Mouse (Mus musculus) adrenal gland, postnatal 14 days (tissue): ENCODE measurements around the gene Gprin3. TPM values are rescaled to one million over a fixed set of nuclear protein-coding genes. Genes with fewer than 3 reads are reported as not detected.
"Not testable (repeated sequence)": the region's sequence is repeated elsewhere in the genome, so short reads cannot be mapped to it uniquely, and the experiment has no call there.

Experiments
- DNase-seq: peaks from one replicate; pipeline ENCODE4 v3.0.0; 2021; ENCODE audit warnings: mixed read lengths
- total RNA-seq: library from RNA; stranded (reverse); gene quantifications from 2 replicates; pipeline ENCODE4 v1.2.3, GENCODE M21; 2021

Gene Gprin3
- total RNA-seq, 1 experiment from 2014 or later: 4.7 TPM

DNA sequence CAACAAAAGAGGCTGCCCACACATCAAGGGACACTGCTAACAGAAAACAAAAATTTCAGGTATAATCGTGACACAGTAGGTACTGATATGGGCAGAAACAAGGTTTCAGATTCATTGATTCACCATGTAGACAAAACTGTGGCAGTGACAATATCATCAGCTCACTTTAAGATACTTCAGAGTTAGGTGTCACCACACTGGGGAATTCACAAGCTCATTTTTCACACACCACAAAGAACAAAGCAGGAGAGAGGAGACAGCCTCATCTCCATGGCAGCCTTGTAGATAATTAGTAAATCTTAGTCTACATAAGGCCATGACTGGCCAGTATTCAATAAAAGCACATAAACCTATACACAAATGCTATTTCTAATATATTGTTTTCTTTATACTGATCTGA lies 77.4 kb downstream of the Gprin3 start:
- no peak for DNase-seq

DNA sequence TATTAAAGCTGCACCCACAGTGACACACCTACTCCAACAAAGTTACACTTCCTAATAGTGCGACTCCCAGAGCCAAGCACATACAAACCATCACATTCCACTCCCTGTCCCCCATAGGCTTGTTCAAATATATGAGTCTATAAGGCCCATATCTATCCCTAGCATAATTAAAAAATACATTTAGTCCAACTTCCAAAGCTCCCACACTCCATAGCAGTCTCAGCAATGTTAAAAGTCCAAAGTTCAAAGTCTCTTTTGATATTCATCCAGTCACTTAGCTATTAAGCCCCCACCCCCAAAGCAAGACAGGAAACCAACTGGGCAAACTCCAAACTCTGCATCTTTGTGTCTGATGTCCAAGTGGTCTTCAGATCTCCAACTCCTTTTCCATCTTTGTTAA lies 84.9 kb downstream of the Gprin3 start:
- no peak for DNase-seq

DNA sequence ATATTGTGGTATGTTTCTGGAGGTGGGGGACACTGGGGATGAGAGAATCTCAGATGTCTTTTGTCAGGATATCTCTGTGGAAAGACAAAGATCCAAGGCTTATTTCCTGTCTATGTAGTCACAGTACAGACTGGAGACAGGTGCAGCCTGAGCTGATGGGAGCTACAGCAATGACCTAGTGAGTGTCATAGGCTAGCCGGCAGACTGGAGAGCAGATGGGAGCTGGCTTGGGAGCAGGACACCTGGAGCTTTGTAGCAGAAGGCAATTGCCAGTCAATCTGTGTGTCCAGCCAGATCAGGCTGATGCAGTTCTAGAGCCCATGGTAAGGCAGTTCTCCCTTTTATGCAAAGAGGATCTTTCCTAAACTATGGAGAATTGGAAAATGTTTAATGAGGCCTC lies 97.8 kb downstream of the Gprin3 start:
- no peak for DNase-seq

DNA sequence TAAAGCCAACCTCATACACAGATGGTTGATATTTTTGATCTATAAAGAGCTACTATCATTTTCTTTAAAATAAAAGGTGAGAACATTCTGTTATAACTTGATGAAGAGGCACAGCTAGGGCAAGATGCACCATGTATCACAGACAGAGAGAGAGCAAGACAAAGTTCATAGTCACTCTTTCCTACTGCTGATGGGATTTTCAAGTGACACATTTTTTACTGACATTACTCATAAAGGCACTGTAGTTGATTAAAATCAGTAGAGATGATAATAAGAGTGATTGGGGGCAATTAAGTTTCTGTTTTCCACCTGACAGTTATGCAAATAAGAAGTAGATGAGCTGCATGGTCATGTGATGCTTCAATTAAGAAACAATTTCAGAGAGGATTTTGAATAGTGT lies 110.2 kb downstream of the Gprin3 start:
- DNase-seq: no peak

DNA sequence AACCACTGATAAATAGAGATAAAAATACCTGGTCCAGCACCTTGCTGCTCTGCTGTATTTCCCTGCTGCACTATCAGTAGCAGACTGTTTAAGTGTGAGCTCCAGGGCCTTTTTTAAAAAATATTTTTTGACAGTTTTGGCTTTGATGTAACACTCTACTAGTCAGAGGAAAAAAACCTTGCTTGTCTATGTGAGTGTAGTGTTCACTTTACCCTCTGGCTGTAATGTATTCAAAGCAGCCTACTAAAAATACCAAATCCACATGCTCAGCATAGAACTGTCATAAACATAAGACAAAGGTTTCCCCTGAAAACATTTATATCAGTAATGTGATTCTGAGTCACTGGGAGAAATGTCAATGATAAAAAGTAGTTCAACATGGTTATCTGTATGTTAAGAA lies 111.0 kb downstream of the Gprin3 start:
- DNase-seq: no peak

DNA sequence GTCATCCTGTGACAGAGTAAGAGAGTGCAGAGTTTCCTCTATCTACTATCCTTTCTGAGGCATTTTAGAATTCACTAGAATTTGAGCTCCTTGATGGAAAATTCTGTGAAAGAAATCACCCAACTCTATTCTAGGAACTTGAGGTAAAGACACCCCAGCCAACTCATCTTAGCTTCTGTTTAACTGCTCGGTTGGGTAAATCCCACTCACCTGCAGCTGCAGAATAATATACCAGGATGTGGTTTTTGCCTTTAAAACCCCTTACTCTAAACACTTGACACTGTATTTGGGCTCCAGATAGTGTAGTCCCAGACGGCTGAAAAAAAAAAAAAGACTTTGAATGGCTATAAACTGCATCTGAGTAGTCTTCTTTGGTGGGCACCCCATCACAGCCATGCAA lies 112.9 kb downstream of the Gprin3 start:
- DNase-seq: no peak

DNA sequence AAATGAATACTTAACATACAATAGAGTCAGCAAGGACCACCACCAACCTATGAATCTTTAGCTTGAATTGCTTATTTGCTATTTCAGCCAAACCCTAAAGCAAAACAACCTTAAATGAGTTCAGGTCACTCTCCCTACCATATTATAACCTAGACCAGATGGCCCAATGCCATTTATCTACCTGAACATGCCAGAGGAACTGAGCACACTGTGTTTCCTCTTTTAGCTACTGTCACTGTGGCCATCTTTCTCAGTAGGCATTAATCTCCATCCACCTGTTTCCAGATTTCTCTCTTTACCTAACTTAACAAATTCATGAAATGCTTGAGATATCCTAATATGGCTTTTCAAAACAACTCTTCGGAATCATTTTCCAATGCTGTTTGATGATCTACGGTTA lies 114.9 kb downstream of the Gprin3 start:
- DNase-seq: no peak

DNA sequence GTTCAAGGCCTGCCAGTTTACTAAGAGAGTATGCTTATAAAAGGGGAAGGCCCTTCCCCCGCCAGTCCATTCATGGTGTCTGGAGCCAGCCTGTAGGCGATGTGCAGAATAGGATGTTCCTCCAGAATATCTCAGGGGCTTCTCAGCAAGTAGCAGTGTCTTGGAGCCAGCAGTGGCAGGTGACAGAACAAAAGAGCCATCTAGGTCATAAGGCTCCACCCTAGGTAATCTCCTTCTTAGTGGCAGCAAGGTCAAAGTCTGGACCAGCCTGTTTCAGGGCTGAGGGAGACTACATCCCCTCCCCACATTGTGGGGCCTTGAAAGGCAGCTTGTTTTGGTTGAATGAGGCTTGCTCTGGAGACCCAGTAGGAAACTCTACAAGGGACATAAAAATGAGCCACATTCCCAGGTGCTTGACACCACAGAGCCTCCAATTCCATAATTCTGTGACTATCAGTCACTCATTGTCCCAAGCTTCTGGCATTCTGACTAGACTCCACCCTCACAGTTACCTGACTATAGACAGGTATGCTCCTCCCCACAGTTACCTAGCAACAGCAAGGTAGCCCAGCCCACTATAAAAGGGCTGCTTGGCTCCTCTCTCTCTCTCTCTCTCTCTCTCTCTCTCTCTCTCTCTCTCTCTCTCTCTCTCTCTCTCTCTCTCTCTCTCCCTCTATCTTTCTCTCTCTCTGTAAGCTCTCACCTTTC lies 121.7 kb downstream of the Gprin3 start:
- DNase-seq: not testable (repeated sequence)

DNA sequence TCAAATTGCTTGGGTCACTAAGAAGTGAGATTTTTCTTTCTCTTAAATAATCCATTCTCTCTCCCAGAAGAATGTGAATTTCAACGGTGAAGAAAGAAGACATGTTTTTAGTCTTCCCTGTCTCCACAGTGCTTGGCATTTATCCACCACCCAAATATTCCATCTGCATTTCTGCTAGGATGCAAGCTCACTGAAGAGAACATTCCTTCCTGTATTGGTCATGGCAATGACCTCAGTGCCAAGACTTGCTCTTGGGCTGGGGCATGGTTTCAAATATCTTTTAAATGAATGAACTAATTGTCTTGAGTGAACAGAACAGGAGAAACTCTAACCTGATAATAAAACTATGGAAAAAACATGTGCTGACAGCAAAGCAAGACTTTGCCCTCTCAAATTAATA lies 123.1 kb downstream of the Gprin3 start:
- no peak for DNase-seq

Other genes starting within 250 kb of the Gprin3 start
- gene Tigd2, start 217.4 kb downstream of the Gprin3 start, total RNA-seq: 16.2 and 19.8 TPM in 2 replicates